Mouse (Mus musculus): ENCODE measurements around the gene Trpv4.

- TF ChIP-seq CTCF (IDR thresholded peaks at IDR 0.05; ENCODE audit: low read depth) (no peak), EP300 (optimal IDR thresholded peaks at IDR 0.05) (no peak)
These were observed 84.1 kb downstream of the Trpv4 start for GRCm38 (mm10) chr5:114573920-114574628.
